Mouse (Mus musculus) G1E-ER4 (cell line): ENCODE data around the gene Syt9. TPM values are rescaled to one million over a fixed set of nuclear protein-coding genes. Genes with fewer than 3 reads are reported as not detected.

Source experiments
- GATA1 ChIP-seq: IDR thresholded peaks from one replicate; pipeline ENCODE4 v1.8.0; 2012; ENCODE audit warnings: low read length, inconsistent platforms
- polyA plus RNA-seq: library from polyadenylated mRNA; stranded (reverse); fragments of >175 nt; gene quantifications from 2 replicates; pipeline ENCODE4 v1.2.3, GENCODE M21; 2012

Syt9 gene
- polyA plus RNA-seq, 1 experiment = not detected

DNA sequence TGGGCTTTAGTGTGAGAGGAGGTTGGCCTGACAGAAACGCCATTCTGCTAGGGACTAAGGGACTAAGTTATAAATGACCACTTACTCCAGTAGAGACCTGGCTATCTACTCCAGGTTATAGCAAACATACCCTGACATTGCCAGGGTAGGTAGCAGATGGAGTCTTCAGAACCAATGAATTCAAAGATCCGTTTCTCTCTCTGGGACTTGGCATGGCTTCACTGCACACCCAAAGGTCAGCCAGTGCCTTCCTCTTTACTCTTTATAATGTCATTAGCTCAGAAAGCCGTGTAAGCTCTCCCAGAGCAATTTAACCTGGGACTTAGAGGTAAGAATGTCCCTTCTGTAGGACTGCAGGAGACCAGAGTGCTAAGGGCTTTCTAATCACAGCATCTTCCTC, 139.2 kb downstream of the Syt9 start:
- no peak for TF ChIP-seq GATA1

DNA sequence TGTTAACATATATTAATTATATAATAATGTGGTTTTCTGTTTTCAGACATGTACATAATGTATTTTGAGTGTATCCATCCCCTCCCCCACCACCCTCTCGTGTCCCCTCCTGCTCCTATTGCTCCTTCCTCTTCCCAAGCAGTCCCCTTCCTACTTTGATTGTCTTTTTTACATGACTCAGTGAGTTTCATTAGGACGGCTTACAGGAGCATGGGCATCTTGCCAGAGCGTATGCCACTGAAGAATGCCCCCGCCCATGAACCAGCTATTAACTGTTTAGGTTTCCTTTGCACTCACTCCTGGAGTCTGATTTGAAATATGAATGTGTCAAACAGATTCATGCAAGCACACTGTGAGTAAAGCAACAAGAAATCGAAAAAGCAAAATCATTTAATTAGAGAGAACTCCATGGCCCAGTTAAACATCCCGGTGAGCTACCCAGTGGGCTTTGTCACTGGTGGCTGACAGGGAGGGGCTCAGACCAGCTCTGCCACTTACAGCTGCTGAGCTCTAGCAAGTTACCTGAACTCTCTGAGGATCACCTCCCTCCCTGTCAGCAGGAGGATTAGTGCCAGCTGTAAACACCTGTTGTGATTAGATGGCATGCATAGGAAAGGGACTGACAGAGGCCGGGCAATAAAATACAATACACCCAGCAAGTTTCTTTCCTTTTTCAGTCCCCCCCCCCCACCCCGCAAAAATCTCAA, 146.3 kb downstream of the Syt9 start:
- TF ChIP-seq GATA1 = no peak

DNA sequence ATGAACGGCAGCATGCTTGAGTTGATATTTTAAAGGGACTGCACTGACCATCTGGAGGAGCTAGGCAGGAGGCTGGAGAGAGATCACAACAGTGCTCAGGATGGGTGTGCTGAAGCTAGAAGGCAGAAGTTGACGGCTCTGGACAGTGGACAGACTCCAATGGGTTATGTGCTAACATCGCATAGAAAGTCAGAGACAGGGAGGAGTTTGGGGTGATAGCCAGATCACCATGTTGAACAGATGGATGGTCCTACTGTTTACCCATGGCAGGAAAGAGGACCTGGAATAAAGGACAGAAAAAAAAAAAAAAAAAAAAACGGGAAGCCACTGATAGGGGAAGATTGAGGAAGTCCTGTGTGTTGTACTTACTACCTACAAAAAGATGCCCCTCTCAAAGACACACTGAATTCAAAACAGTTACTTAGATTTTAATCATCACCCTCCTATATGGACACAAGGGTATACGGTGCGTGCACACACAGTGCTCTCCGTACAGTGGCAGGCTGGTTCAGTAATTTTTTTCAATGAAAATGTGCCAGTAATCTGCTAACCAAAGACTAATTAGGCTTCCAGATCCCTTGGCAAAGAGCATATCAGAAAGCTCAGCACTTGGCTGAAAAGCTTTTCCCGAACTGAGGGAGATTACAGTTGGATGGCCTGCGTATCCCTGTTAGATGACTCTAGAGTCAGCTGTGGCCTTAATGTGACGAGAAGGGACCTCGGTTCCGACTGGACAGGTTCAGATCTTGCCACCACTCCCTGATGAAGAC, 148.9 kb downstream of the Syt9 start:
- TF ChIP-seq GATA1 = no peak

DNA sequence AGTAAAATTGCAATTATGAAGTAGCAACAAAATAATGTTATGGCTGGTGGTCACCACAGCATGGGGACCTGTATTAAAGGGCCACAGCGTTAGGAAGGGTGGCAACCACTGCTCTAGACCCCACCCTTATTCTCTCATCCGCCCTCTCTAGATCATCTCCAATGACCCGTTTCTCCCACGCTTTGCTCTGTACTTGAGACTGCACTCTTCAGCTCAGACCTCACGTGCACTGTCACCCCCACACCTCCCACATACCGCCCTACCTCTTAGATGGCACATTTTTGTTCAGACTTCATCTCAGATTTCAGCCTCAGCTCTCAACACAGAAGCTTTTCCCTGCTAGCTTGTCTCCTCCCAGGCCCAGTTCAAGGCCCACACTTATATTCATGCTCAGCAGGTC, 150.9 kb downstream of the Syt9 start:
- TF ChIP-seq GATA1 = no peak

DNA sequence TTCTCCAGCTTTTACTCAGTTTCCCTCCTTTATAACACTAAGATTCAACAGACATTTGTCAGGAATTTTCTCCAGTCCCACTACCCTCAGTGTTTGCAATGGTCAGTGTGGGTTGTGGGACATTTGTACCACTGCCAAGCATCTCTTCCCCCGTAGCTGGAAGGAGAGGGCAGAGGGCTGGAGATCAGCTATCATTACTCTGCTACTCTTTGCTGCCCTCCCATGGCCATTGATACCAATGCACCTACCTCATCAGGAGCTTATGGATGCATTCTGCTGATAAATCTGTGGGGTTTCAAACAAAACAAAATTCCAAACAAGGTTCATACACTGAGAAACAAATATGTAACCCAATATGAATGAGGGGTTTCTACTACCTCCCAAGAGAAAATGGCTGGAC, 155.8 kb downstream of the Syt9 start:
- TF ChIP-seq GATA1 = no peak

DNA sequence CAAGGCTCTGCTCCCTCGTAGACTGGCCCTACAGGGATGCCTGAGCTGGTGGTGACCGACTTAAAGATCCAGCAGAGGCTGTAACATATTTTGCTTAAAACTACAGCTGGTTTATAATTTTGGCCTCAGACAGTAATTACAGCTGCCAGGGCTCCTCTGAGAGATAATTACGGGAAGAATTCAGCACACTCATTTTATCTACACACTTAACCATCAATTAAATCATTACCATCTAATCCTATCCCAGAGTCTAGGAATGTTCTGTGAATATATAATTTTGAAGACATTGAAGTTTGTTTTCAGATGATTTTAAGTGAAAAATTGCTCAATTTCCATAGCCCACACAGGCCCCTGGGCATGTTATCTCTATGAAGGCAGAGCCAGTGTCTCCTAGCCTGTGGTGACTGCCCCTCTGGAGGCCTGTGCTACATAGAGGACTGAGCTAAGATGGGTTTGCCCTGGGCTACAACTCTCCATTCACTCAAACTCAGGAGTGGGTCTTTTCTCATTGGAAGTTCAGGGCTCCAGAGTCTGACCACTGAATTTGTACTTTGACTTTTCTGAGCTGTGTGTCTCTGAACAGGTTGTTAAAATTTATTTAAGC, 157.7 kb downstream of the Syt9 start:
- no peak for TF ChIP-seq GATA1

DNA sequence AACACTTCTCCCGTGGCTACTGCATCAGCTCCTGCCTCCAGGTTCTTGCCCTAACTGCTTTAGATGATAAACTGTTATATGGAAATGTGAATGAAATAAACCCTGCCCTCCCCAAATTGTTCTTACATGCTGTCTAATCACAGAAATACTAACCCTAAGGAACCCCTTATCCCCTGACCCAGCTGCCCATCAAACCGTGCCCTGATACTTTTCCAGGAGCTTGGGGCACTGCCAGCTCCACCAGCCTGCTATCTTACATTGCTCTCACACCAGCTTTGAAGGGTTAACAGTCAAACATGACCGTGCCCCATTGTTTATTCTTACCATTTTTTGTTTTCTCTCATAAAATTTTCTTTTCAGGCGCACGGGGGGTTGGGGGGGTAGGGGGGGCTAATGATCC, 158.8 kb downstream of the Syt9 start:
- TF ChIP-seq GATA1 = no peak

DNA sequence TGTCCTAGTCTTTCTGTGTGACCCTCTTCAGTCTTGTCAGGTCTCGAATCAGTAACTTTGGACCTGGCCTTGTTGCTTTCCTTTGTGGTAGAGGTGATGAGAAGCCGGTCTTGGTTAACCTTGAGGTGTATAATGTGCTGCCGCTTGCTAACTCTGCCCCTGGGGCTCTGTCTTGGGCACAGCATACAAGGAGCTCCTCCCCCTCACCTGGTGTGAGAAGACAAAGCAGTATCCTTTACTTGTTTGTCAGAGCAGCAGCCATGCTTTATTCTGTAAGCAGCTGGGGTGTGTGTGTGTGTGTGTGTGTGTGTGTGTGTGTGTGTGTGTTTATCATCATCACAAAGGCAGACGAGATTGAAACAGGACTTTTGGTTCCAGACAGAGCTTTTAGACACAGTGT, 164.8 kb downstream of the Syt9 start:
- no peak for TF ChIP-seq GATA1

DNA sequence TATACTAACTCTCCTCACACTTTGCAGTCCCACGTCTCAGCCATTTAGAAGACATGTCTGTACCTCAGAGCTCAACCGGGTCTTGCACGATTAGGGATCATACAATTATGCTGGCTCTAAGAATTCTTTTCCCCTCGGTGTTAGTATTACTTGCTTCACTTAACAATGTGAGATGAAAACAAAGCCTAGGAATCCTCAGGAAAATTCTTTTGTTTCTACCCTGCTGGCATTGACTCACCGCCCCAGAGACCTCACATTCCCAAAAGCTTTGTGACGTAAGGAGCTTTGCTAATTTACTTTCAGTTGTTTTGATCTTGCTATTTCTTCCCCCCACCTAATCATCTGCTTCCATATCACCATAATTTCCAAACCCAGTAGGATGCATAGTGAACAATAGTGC, 166.0 kb downstream of the Syt9 start:
- TF ChIP-seq GATA1 = no peak

DNA sequence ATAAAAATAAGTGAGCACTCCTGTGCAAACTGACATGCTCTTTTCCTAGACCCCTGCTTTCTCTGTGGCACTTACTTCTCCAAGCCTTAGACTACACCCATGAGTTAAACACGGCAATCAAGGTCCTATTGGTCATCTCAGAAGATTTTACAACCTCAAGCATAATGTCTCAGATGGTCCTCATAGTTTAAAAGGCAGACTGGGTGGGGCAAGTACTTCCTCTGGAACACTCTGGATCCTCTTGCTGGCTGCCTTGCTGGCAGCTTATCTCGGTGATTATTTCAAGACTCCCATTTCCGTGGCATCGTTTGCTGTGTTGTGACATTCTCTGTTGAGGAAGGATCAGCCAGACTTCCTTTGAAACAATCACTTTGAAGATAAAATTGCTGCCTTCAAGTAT, 169.5 kb downstream of the Syt9 start:
- TF ChIP-seq GATA1 = no peak

DNA sequence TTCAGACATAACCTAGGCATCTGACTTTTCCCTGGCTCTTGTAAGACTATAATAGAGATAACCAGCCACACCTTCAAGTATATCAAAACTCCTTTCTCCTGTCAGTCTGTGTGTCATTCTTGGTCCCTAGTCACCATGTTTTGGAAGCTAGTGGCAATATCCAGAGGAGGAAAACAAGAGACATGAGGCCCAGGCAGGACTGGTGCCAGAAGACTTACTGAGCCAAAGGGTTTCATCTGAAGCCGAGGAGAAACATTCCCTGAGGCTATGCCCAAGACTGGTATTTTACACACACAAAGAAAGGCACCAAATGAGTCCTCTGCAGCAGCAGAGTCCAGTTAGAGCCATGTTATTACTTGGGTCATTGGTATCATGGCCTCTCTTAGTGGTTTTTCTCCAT, 174.5 kb downstream of the Syt9 start:
- TF ChIP-seq GATA1 = no peak

DNA sequence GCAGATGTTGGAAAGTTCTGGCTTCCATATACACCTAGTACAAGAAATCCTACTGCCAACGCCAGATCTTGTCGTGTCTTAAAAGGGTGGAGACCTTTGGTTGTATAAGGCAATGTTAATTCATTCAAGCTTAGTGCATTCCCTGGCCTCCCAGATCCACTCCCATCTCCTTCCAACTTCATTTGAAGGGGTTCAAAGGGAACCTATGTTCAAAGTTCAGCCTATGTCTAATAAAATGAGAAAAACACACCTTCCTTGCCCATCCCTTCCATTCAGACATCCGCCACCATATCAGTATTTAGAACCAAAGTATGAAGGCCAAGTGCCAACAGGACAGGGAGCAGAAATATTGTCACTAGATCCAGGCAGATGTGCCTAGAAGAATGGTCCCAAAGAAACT, 177.3 kb downstream of the Syt9 start:
- TF ChIP-seq GATA1 = no peak

DNA sequence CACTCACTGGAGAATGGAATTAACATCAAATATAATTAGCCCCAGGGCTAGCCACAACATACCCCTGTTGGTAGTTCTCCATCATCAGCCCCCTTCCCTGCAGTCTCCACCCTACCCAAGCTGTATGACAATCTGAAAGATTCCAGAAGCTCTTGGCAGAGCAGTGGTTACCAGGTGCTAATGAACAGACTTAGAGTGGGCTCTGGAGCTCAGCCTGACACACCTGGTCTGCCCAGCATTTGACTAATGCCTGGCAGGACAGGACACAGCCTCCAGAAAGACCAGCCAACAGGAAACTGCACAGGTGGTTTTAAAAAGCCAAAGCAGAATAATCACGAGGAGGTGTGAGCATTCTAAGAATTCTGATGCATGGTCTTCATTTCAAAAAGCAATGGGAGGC, 182.9 kb downstream of the Syt9 start:
- no peak for TF ChIP-seq GATA1

DNA sequence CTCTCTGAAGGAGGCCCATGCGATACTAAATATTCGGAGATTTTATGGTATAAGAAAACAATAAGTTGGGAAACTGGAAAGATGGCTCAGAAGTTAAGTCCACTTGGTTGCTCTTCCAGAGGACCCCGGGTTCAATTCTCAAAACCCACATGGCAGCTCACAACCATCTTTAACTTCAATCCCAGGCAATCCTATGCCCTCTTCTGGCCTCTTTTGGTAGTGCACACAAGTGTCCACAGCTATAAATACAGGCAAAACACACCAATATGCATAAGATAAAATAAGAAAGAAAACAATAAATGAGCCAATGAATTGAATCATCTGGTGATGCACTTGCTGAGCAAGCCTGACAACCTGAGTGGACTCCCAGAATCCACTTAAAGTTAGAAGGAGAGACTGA, 185.4 kb downstream of the Syt9 start:
- TF ChIP-seq GATA1 = no peak

DNA sequence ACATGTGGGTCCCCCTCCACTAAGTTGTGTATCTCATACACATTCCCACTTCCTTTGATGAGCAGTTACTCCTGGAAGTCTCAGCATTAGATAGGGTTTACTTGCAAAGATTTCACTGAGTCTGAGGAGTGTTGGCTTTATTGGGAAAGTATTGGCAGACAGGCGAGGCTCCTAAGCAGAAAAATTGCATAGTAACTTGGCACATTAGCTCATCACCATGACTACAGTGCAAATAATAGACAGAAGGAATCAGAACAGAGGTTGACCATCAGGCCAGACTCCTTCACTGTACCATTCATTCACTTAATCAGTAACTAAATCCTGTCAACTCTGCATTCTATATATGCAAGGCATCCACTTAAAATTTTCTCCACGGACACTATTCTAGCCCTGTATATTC, 190.1 kb downstream of the Syt9 start:
- no peak for TF ChIP-seq GATA1

DNA sequence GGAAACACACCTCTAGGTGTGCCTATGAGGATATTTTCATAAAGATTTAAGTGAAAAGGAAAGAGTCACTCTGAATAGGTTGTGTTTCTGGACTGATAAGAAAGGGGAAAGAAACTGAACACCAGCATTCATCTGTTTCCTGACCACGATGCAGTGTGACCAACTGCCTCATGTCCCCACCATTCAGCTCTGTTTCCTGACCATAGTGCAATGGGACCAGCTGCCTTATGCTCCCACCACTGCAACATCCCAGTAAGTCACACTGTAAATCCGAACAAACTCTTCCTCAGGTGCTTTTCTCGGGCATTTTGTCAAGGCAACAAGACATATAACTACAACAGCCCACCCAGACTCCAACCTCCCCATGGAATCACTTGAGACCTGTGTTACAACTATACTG, 191.1 kb downstream of the Syt9 start:
- TF ChIP-seq GATA1 = no peak

DNA sequence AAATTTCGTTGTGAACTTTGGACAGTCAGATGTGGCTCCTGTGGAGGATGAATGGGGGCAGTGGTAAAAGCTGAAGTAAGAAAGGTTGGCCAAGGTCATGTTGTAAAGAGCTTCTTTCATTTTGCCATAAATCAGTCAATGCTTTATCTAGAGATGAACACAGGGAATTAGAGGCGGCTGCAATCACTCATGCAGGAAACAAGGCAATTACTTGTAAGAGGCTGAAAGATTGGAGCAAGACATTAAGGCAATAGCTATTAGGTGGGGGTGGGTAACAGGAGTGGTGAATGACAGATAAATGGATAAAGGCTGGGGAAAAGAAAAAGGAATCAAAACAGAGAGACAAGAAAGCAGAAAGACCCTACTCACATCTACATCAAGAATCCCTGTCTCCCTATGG, 193.2 kb downstream of the Syt9 start:
- no peak for TF ChIP-seq GATA1

DNA sequence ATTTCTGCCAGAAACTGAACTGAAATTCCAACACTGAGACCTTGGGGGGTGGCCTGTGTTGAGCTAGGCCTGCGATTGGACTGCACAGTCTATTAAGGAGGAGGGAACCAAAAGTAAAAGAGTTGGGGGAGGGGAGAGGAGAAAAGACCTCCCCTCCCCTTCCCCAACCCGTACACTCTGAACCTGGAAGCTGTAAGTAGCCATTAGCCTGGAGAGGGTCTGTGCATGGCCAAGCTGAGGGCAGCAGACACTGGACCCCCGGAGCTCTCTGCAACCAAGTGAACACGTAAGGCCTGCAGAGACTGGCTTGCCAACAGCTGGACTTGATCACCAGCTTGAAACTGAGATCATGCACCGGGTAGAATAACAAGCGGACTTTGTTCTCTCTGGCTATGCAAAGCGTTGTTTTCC, 196.7 kb downstream of the Syt9 start, which contains the start of gene Olfml1:
TSS of gene Olfml1 (plus strand) at position 186 of the 411 bp plus-strand sequence.
- TF ChIP-seq GATA1 = no peak
